Mouse (Mus musculus) MEL (cell line): ENCODE results near the gene Inpp4a. TPM values are rescaled to one million over a fixed set of nuclear protein-coding genes. Genes with fewer than 3 reads are reported as not detected.

ENCODE experiments used
- DNase-seq: peaks from one replicate; pipeline ENCODE4 v3.0.0; 2011; ENCODE audit warnings: low read depth, low spot score
- H3K27ac ChIP-seq: 2 replicates; pipeline ENCODE4 v1.5.1; 2012; ENCODE audit warnings: low read depth, mild to moderate bottlenecking, control low read depth, low read length, moderate library complexity; ENCODE audit not compliant: control insufficient read depth
- H3K27me3 ChIP-seq, 2 experiments: fragments of 150-350 bp in 1 of 2; sonication (generic) in 1 of 2; 2 replicates each; pipeline ENCODE4 v1.6.1; 2012; ENCODE audit warnings: low read length in 2 of 2, mild to moderate bottlenecking in 2 of 2, improper control_type of control experiment in 1 of 2, moderate library complexity in 1 of 2; ENCODE audit not compliant: insufficient read depth in 2 of 2, control insufficient read depth in 1 of 2
- H3K36me3 ChIP-seq, 2 experiments: 2 replicates each; pipeline ENCODE4 v1.6.1; 2012 to 2014; ENCODE audit warnings: low read length in 2 of 2, improper control_type of control experiment in 1 of 2, inconsistent platforms in 1 of 2, mild to moderate bottlenecking in 1 of 2; ENCODE audit not compliant: insufficient read depth in 2 of 2, control insufficient read depth in 1 of 2
- H3K4me1 ChIP-seq, 2 experiments: fragments of 150-350 bp in 1 of 2; sonication (generic) in 1 of 2; 2 replicates each; pipeline ENCODE4 v1.6.1; 2012; ENCODE audit warnings: low read length in 2 of 2, improper control_type of control experiment in 1 of 2, mild to moderate bottlenecking in 1 of 2; ENCODE audit not compliant: insufficient read depth in 2 of 2, control insufficient read depth in 1 of 2
- H3K4me3 ChIP-seq, 2 experiments: fragments of 150-350 bp in 1 of 2; sonication (generic) in 1 of 2; 2 replicates each; pipeline ENCODE4 v1.5.1; 2012; ENCODE audit warnings: low read depth in 2 of 2, low read length in 2 of 2, mild to moderate bottlenecking in 2 of 2, moderate library complexity in 2 of 2, control low read depth in 1 of 2, improper control_type of control experiment in 1 of 2; ENCODE audit not compliant: control insufficient read depth in 1 of 2, insufficient read depth in 1 of 2
- H3K79me2 ChIP-seq: 2 replicates; pipeline ENCODE4 v1.6.1; 2012; ENCODE audit warnings: mild to moderate bottlenecking, low read length, moderate library complexity; ENCODE audit not compliant: control insufficient read depth, poor library complexity, insufficient read depth
- H3K9ac ChIP-seq: 2 replicates; pipeline ENCODE4 v1.6.1; 2012; ENCODE audit warnings: low read depth, mild to moderate bottlenecking, control low read depth, low read length, moderate library complexity; ENCODE audit not compliant: control insufficient read depth, poor library complexity, severe bottlenecking
- H3K9me3 ChIP-seq: fragments of 150-350 bp; sonication (generic); replicated peaks from 2 replicates; pipeline ENCODE4 v1.6.1; 2012; ENCODE audit warnings: mild to moderate bottlenecking, low read length, improper control_type of control experiment, moderate library complexity; ENCODE audit not compliant: insufficient read depth
- CTCF ChIP-seq, 3 experiments: IDR thresholded peaks in 2 of 3; conservative IDR thresholded peaks in 1 of 3; 2 replicates each; pipeline ENCODE4 v1.5.1; 2011 to 2012; ENCODE audit warnings: low read length in 3 of 3, low read depth in 2 of 3, mild to moderate bottlenecking in 2 of 3, improper control_type of control experiment in 1 of 3, inconsistent platforms in 1 of 3, mixed read lengths in 1 of 3, moderate library complexity in 1 of 3; ENCODE audit not compliant: control insufficient read depth in 1 of 3, insufficient read depth in 1 of 3, poor library complexity in 1 of 3, severe bottlenecking in 1 of 3
- E2F4 ChIP-seq: IDR thresholded peaks from 2 replicates; pipeline ENCODE4 v1.6.1; 2011; ENCODE audit warnings: low read depth, low read length, improper control_type of control experiment, borderline replicate concordance
- ELF1 ChIP-seq: IDR thresholded peaks from 2 replicates; pipeline ENCODE4 v1.6.1; 2014; ENCODE audit warnings: low read depth, mild to moderate bottlenecking, inconsistent platforms, low read length, improper control_type of control experiment, moderate library complexity
- EP300 ChIP-seq, 2 experiments: IDR thresholded peaks; 2 replicates each; pipeline ENCODE4 v1.6.1; 2011; ENCODE audit warnings: improper control_type of control experiment in 2 of 2, low read length in 2 of 2, low read depth in 1 of 2, mild to moderate bottlenecking in 1 of 2
- ETS1 ChIP-seq: IDR thresholded peaks from 2 replicates; pipeline ENCODE4 v1.6.1; 2012; ENCODE audit warnings: low read depth, mild to moderate bottlenecking, inconsistent platforms, low read length, improper control_type of control experiment, moderate library complexity
- GABPA ChIP-seq: IDR thresholded peaks from 2 replicates; pipeline ENCODE4 v1.6.1; 2012; ENCODE audit warnings: low read depth, mild to moderate bottlenecking, inconsistent platforms, low read length, improper control_type of control experiment, moderate library complexity
- GATA1 ChIP-seq: IDR thresholded peaks from 2 replicates; pipeline ENCODE4 v1.6.1; 2011; ENCODE audit warnings: low read depth, low read length, improper control_type of control experiment
- HCFC1 ChIP-seq: IDR thresholded peaks from 2 replicates; pipeline ENCODE4 v1.6.1; 2012; ENCODE audit warnings: low read depth, mild to moderate bottlenecking, inconsistent platforms, low read length, improper control_type of control experiment, moderate library complexity
- JUND ChIP-seq: IDR thresholded peaks from 2 replicates; pipeline ENCODE4 v1.6.1; 2011; ENCODE audit warnings: low read depth, mild to moderate bottlenecking, improper control_type of control experiment, low read length
- KAT2A ChIP-seq: conservative IDR thresholded peaks from 2 replicates; pipeline ENCODE4 v1.6.1; 2012; ENCODE audit warnings: low read depth, low read length, improper control_type of control experiment, inconsistent platforms
- MAFK ChIP-seq: IDR thresholded peaks from 2 replicates; pipeline ENCODE4 v1.6.1; 2011; ENCODE audit warnings: low read depth, mild to moderate bottlenecking, low read length, improper control_type of control experiment, borderline replicate concordance
- MAZ ChIP-seq: IDR thresholded peaks from 2 replicates; pipeline ENCODE4 v1.6.1; 2012; ENCODE audit warnings: low read depth, mild to moderate bottlenecking, inconsistent platforms, low read length, improper control_type of control experiment
- MYB ChIP-seq: IDR thresholded peaks from 2 replicates; pipeline ENCODE4 v1.6.1; 2011; ENCODE audit warnings: mild to moderate bottlenecking, low read depth, low read length, improper control_type of control experiment
- MYC ChIP-seq: IDR thresholded peaks from 2 replicates; pipeline ENCODE4 v1.6.1; 2011; ENCODE audit warnings: low read depth, mild to moderate bottlenecking, low read length, improper control_type of control experiment, moderate library complexity
- NELFE ChIP-seq: IDR thresholded peaks from 2 replicates; pipeline ENCODE4 v1.6.1; 2011; ENCODE audit warnings: low read depth, low read length, improper control_type of control experiment
- POLR2AphosphoS5 ChIP-seq: IDR thresholded peaks from 2 replicates; pipeline ENCODE4 v1.6.1; 2012; ENCODE audit warnings: low read depth, borderline replicate concordance, mild to moderate bottlenecking, inconsistent platforms, low read length, moderate library complexity, mixed read lengths
- RAD21 ChIP-seq: IDR thresholded peaks from 2 replicates; pipeline ENCODE4 v1.6.1; 2011; ENCODE audit warnings: mild to moderate bottlenecking, low read depth, low read length, improper control_type of control experiment
- RCOR1 ChIP-seq: IDR thresholded peaks from 2 replicates; pipeline ENCODE4 v1.6.1; 2012; ENCODE audit warnings: low read depth, mild to moderate bottlenecking, inconsistent platforms, low read length, improper control_type of control experiment
- SIN3A ChIP-seq: IDR thresholded peaks from 2 replicates; pipeline ENCODE4 v1.6.1; 2012; ENCODE audit warnings: low read length, improper control_type of control experiment, inconsistent platforms
- SMC3 ChIP-seq: IDR thresholded peaks from 2 replicates; pipeline ENCODE4 v1.6.1; 2011; ENCODE audit warnings: low read depth, low read length, improper control_type of control experiment
- TAL1 ChIP-seq: IDR thresholded peaks from 2 replicates; pipeline ENCODE4 v1.6.1; 2012; ENCODE audit warnings: mild to moderate bottlenecking, inconsistent platforms, low read length, moderate library complexity, mixed read lengths
- TBP ChIP-seq: IDR thresholded peaks from 2 replicates; pipeline ENCODE4 v1.8.0; 2011; ENCODE audit warnings: low read depth, low read length, improper control_type of control experiment
- UBTF ChIP-seq: IDR thresholded peaks from 2 replicates; pipeline ENCODE4 v1.6.1; 2012; ENCODE audit warnings: low read depth, mild to moderate bottlenecking, inconsistent platforms, low read length, improper control_type of control experiment, moderate library complexity, borderline replicate concordance; ENCODE audit not compliant: insufficient read depth
- USF1 ChIP-seq: IDR thresholded peaks from 2 replicates; pipeline ENCODE4 v1.6.1; 2014; ENCODE audit warnings: low read depth, mild to moderate bottlenecking, inconsistent platforms, low read length, improper control_type of control experiment, moderate library complexity
- ZMIZ1 ChIP-seq: IDR thresholded peaks from 2 replicates; pipeline ENCODE4 v1.6.1; 2012; ENCODE audit warnings: low read depth, mild to moderate bottlenecking, inconsistent platforms, low read length, improper control_type of control experiment, moderate library complexity
- ZNF384 ChIP-seq: IDR thresholded peaks from 2 replicates; pipeline ENCODE4 v1.6.1; 2012; ENCODE audit warnings: low read depth, mild to moderate bottlenecking, inconsistent platforms, low read length, improper control_type of control experiment
- polyA plus RNA-seq, 2 experiments: library from polyadenylated mRNA; stranded (reverse) in 1 of 2; unstranded in 1 of 2; fragments of >175 nt in 1 of 2; fragments of >200 nt in 1 of 2; gene quantifications; 2 replicates each; pipeline versions ENCODE4 v1.2.1 to v1.2.4; 2012; ENCODE audit warnings: low replicate concordance in 2 of 2, low read depth in 1 of 2; ENCODE audit not compliant: insufficient read length in 2 of 2, insufficient read depth in 1 of 2, missing spikeins in 1 of 2
- total RNA-seq: library from RNA; depleted of rRNA; stranded (reverse); fragments of 300-350 nt; gene quantifications from 2 replicates; pipeline ENCODE4 v1.2.3, GENCODE M21; 2012

The Inpp4a gene
- total and polyA plus RNA-seq, 3 experiments, result 1.6 to 5.0 TPM; not detected in 1

GRCm38 (mm10) chr1:37355492-37355891 is 55.8 kb downstream of the Inpp4a start:
- TF ChIP-seq MYB (no peak), NELFE (no peak), RCOR1 (no peak), ETS1 (no peak), ZNF384 (no peak), GABPA (no peak), HCFC1 (no peak), RAD21 (no peak), TAL1 (no peak), E2F4 (no peak), ZMIZ1 (no peak), UBTF (no peak), MAFK (no peak), SMC3 (no peak), GATA1 (no peak), SIN3A (no peak), POLR2AphosphoS5 (no peak), TBP (no peak), USF1 (no peak), EP300 (IDR thresholded peaks at IDR 0.05; ENCODE audit: low read depth in 1 of 2, low read length in 2 of 2) (no peak)
- TF ChIP-seq, all 39 proteins: peak for 0
- no peak overlapping the region for H3K4me3 ChIP-seq
- peaks cover 0 to 2% of the 10 kb centered on the region in 2 experiments; a peak in 1 of 4 replicates for H3K36me3 ChIP-seq
- H3K9me3 ChIP-seq, result no peaks in the 10 kb centered on the region
- DNase-seq, result no peak
- H3K27ac ChIP-seq, result no peak overlapping the region
- H3K4me1 ChIP-seq, result peaks cover 0 to 5% of the 10 kb centered on the region in 2 experiments; a peak in 2 of 4 replicates
- no peaks in the 10 kb centered on the region for H3K79me2 ChIP-seq
- no peaks in the 10 kb centered on the region for H3K27me3 ChIP-seq
- no peak overlapping the region for H3K9ac ChIP-seq

GRCm38 (mm10) chr1:37356305-37356704 is 56.6 kb downstream of the Inpp4a start:
- H3K9ac ChIP-seq, result no peak overlapping the region
- H3K27me3 ChIP-seq, result no peaks in the 10 kb centered on the region
- TF ChIP-seq CTCF (IDR thresholded peaks at IDR 0.05 in 2 of 3, conservative IDR thresholded peaks at IDR 0.05 in 1 of 3; ENCODE audit: control insufficient read depth in 1 of 3, insufficient read depth in 1 of 3, low read depth in 2 of 3, low read length in 3 of 3, poor library complexity in 1 of 3, severe bottlenecking in 1 of 3) (no peak), MYC (no peak), UBTF (no peak), RCOR1 (no peak), JUND (no peak), ZNF384 (no peak), TAL1 (no peak), MAZ (no peak), ELF1 (no peak), KAT2A (no peak), SMC3 (no peak)
- no peaks in the 10 kb centered on the region for H3K4me1 ChIP-seq
- DNase-seq, result no peak
- H3K9me3 ChIP-seq, result no peaks in the 10 kb centered on the region
- no peaks in the 10 kb centered on the region for H3K79me2 ChIP-seq
- no peaks in the 10 kb centered on the region; a peak in 1 of 4 replicates for H3K36me3 ChIP-seq
- no peak overlapping the region for H3K4me3 ChIP-seq
- no peak overlapping the region for H3K27ac ChIP-seq
